Mouse (Mus musculus) G1E (cell line): ENCODE data around the gene Adk.

ENCODE experiments used
- CTCF ChIP-seq: IDR thresholded peaks from 2 replicates; pipeline ENCODE4 v1.5.1; 2012; ENCODE audit warnings: low read depth, low read length, inconsistent platforms, mixed read lengths
- GATA1 ChIP-seq: IDR thresholded peaks from 2 replicates; pipeline ENCODE4 v1.6.1; 2012; ENCODE audit warnings: borderline replicate concordance, low read length, inconsistent platforms, mixed read lengths

- no peak for TF ChIP-seq GATA1
- TF ChIP-seq CTCF, result no peak
Measured at GRCm38 (mm10) chr14:21308349-21308936, 256.1 kb downstream of the Adk start.
